Mouse (Mus musculus) spleen, adult 2 months (tissue): ENCODE measurements around the gene Wdr72.

Source experiments
- CTCF ChIP-seq: fragments of 200-500 bp; IDR thresholded peaks from 2 replicates; pipeline ENCODE4 v1.5.1; 2011; ENCODE audit warnings: mild to moderate bottlenecking, inconsistent platforms; ENCODE audit not compliant: insufficient read depth, insufficient read length, insufficient replicate concordance; ENCODE audit errors: extremely low read depth
- POLR2A ChIP-seq: fragments of 200-500 bp; IDR thresholded peaks from 2 replicates; pipeline ENCODE4 v1.6.1; 2011; ENCODE audit warnings: low read depth, low read length, inconsistent platforms

GRCm38 (mm10) chr9:74110461-74110816 is 283 bp downstream of the Wdr72 start:
- TF ChIP-seq POLR2A (no peak), CTCF (no peak)
